Mouse (Mus musculus) neural tube, embryonic 11.5 days (tissue): ENCODE results near the gene Pced1a. TPM values are rescaled to one million over a fixed set of nuclear protein-coding genes. Genes with fewer than 3 reads are reported as not detected.
A peak's percentile ranks its signal among the peaks of the same experiment; 100 is the strongest.

Experiments used
- ATAC-seq: fragments of 200-750 bp; cut with Nextera tagmentation; 2 replicates; pipeline ENCODE4 v1.8.0; 2017; ENCODE audit warnings: moderate number of reproducible peaks, mild to moderate bottlenecking, moderate TSS enrichment, moderate library complexity; ENCODE audit not compliant: insufficient read depth, low FRiP score, low TSS enrichment
- DNase-seq: peaks from one replicate; pipeline ENCODE4 v3.0.0-alpha.2; 2015; ENCODE audit warnings: low spot score
- H3K27ac ChIP-seq: fragments of 300-500 bp; sonication (generic); 2 replicates; pipeline ENCODE4 v1.5.1; 2014; ENCODE audit warnings: low read depth, mild to moderate bottlenecking, low read length
- H3K27me3 ChIP-seq: fragments of 300-500 bp; sonication (generic); 2 replicates; pipeline ENCODE4 v1.6.1; 2014; ENCODE audit warnings: mild to moderate bottlenecking, low read length, mixed read lengths; ENCODE audit not compliant: control insufficient read depth, insufficient read depth
- H3K36me3 ChIP-seq: fragments of 300-500 bp; sonication (generic); 2 replicates; pipeline ENCODE4 v1.6.1; 2014; ENCODE audit warnings: mild to moderate bottlenecking, low read length, moderate library complexity, mixed read lengths; ENCODE audit not compliant: control insufficient read depth, insufficient read depth
- H3K4me1 ChIP-seq: fragments of 300-500 bp; sonication (generic); 2 replicates; pipeline ENCODE4 v1.6.1; 2014; ENCODE audit warnings: low read length, mixed read lengths; ENCODE audit not compliant: control insufficient read depth, insufficient read depth
- H3K4me2 ChIP-seq: fragments of 300-500 bp; sonication (generic); 2 replicates; pipeline ENCODE4 v1.6.1; 2014; ENCODE audit warnings: low read depth, mild to moderate bottlenecking, moderate library complexity
- H3K4me3 ChIP-seq: fragments of 300-500 bp; sonication (generic); 2 replicates; pipeline ENCODE4 v1.5.1; 2014; ENCODE audit warnings: low read depth, low read length
- H3K9ac ChIP-seq: fragments of 300-500 bp; sonication (generic); 2 replicates; pipeline ENCODE4 v1.6.1; 2014; ENCODE audit warnings: mild to moderate bottlenecking, low read length
- H3K9me3 ChIP-seq: fragments of 300-500 bp; sonication (generic); 2 replicates; pipeline ENCODE4 v1.6.1; 2016; ENCODE audit warnings: low read length; ENCODE audit not compliant: control insufficient read depth
- WGBS: fragments of 180-500 bp; shearing (Covaris S2); extraction: QIAGEN DNeasy Blood & Tissue Kit; methylation state at CpG from one replicate; pipeline ENCODE4 v1.1.7; 2014; 5-methylcytosine and 5-hydroxymethylcytosine counted together
- polyA plus RNA-seq: library from polyadenylated mRNA; unstranded; fragments of >200 nt; fragmentation: Nextera tagmentation; extraction: Ambion mirVana; gene quantifications from 2 replicates; pipeline ENCODE4 v1.2.1, GENCODE M21; 2014

Pced1a gene
- polyA plus RNA-seq, 1 experiment from 2014 or later, result 9.0 TPM

GRCm38 (mm10) chr2:130448449-130448848, 23.9 kb upstream of the Pced1a start:
- Histone ChIP-seq H3K27me3 (0 out of 2 replicates have a peak, but pooled peaks cover 3% of the 10 kb centered on the region), H3K9me3 (no peaks in the 10 kb centered on the region), H3K27ac (no peak overlapping the region)

GRCm38 (mm10) chr2:130442162-130442561, 17.7 kb upstream of the Pced1a start:
- Histone ChIP-seq H3K36me3 (peaks cover 27% of the 10 kb centered on the region), H3K27me3 (no peaks in the 10 kb centered on the region), H3K9me3 (no peaks in the 10 kb centered on the region), H3K4me3 (no peak overlapping the region), H3K4me1 (no peaks in the 10 kb centered on the region), H3K9ac (no peak overlapping the region), H3K27ac (no peak overlapping the region), H3K4me2 (no peak overlapping the region)
- no peak for DNase-seq
- ATAC-seq, result no peak
- whole genome bisulfite sequencing, result 86% methylated on average over 10 of the region's 10 CpGs

More at GRCm38 (mm10) chr2:130448449-130448848, 23.9 kb upstream of the Pced1a start:
- Histone ChIP-seq H3K9ac (no peak overlapping the region), H3K36me3 (peaks cover 2% of the 10 kb centered on the region), H3K4me3 (no peak overlapping the region), H3K4me1 (peaks cover 9% of the 10 kb centered on the region), H3K4me2 (no peak overlapping the region)
- DNase-seq (no peak), ATAC-seq (no peak)

GRCm38 (mm10) chr2:130439840-130440480, 15.5 kb upstream of the Pced1a start:
- whole genome bisulfite sequencing, result 91% methylated on average over 4 of the region's 4 CpGs

GRCm38 (mm10) chr2:130438861-130439260, 14.4 kb upstream of the Pced1a start:
- WGBS, result 87% methylated on average over 3 of the region's 3 CpGs
- no peak overlapping the region for H3K9ac ChIP-seq
- H3K4me2 ChIP-seq, result no peak overlapping the region
- H3K4me1 ChIP-seq, result no peaks in the 10 kb centered on the region
- no peaks in the 10 kb centered on the region for H3K27me3 ChIP-seq
- H3K36me3 ChIP-seq, result peaks cover 25% of the 10 kb centered on the region
- no peak overlapping the region for H3K4me3 ChIP-seq
- DNase-seq (no peak), ATAC-seq (no peak)
- no peaks in the 10 kb centered on the region for H3K9me3 ChIP-seq
- no peak overlapping the region for H3K27ac ChIP-seq

More at GRCm38 (mm10) chr2:130439840-130440480, 15.5 kb upstream of the Pced1a start:
- ATAC-seq (no peak), DNase-seq (no peak)
- Histone ChIP-seq H3K9ac (no peak overlapping the region), H3K27ac (no peak overlapping the region), H3K36me3 (peaks cover 27% of the 10 kb centered on the region), H3K9me3 (no peaks in the 10 kb centered on the region), H3K4me2 (no peak overlapping the region), H3K27me3 (no peaks in the 10 kb centered on the region), H3K4me3 (no peak overlapping the region), H3K4me1 (no peaks in the 10 kb centered on the region)

- no peak for DNase-seq
- no peak for ATAC-seq
- no peaks in the 10 kb centered on the region for H3K9me3 ChIP-seq
- H3K36me3 ChIP-seq, result peaks cover 22% of the 10 kb centered on the region
- no peak overlapping the region for H3K4me3 ChIP-seq
- no peak overlapping the region for H3K9ac ChIP-seq
- no peaks in the 10 kb centered on the region for H3K4me1 ChIP-seq
- H3K4me2 ChIP-seq, result no peak overlapping the region
- no peaks in the 10 kb centered on the region for H3K27me3 ChIP-seq
- no peak overlapping the region for H3K27ac ChIP-seq
- WGBS, result 100% methylated on average over 1 of the region's 1 CpGs
Observed at GRCm38 (mm10) chr2:130436769-130437168, 12.3 kb upstream of the Pced1a start.

GRCm38 (mm10) chr2:130433152-130433551, 8.7 kb upstream of the Pced1a start:
- Histone ChIP-seq H3K4me2 (no peak overlapping the region), H3K4me1 (no peaks in the 10 kb centered on the region), H3K9me3 (no peaks in the 10 kb centered on the region), H3K36me3 (peaks cover under 1% of the 10 kb centered on the region; the same call in 1 of the 2 replicates), H3K9ac (no peak overlapping the region), H3K27ac (no peak overlapping the region), H3K4me3 (no peak overlapping the region), H3K27me3 (no peaks in the 10 kb centered on the region)
- ATAC-seq (no peak), DNase-seq (peak; percentile 52)
- 33% methylated on average over 4 of the region's 4 CpGs for WGBS

- Histone ChIP-seq H3K27ac (no peak overlapping the region), H3K9me3 (no peaks in the 10 kb centered on the region), H3K4me1 (no peaks in the 10 kb centered on the region), H3K9ac (no peak overlapping the region), H3K4me3 (no peak overlapping the region), H3K4me2 (no peak overlapping the region), H3K36me3 (no peaks in the 10 kb centered on the region), H3K27me3 (no peaks in the 10 kb centered on the region)
- ATAC-seq, result no peak
- no peak for DNase-seq
- 90% methylated on average over 3 of the region's 3 CpGs for WGBS
Observed at GRCm38 (mm10) chr2:130432157-130432556, 7.7 kb upstream of the Pced1a start.

- Histone ChIP-seq H3K9me3 (no peaks in the 10 kb centered on the region), H3K27me3 (no peaks in the 10 kb centered on the region), H3K36me3 (no peaks in the 10 kb centered on the region), H3K4me3 (no peak overlapping the region), H3K27ac (no peak overlapping the region), H3K9ac (no peak overlapping the region), H3K4me1 (no peaks in the 10 kb centered on the region), H3K4me2 (no peak overlapping the region)
- WGBS, result 86% methylated on average over 3 of the region's 3 CpGs
- ATAC-seq (no peak), DNase-seq (no peak)
Observed at GRCm38 (mm10) chr2:130430484-130430883, 6.0 kb upstream of the Pced1a start.

- WGBS, result 77% methylated on average over 2 of the region's 2 CpGs
- H3K36me3 ChIP-seq, result no peaks in the 10 kb centered on the region
- no peak for ATAC-seq
Observed at GRCm38 (mm10) chr2:130429851-130430250, 5.3 kb upstream of the Pced1a start.

More at GRCm38 (mm10) chr2:130429851-130430250, 5.3 kb upstream of the Pced1a start:
- no peak for DNase-seq
- Histone ChIP-seq H3K4me3 (no peak overlapping the region), H3K9ac (no peak overlapping the region), H3K27ac (no peak overlapping the region), H3K9me3 (no peaks in the 10 kb centered on the region), H3K27me3 (no peaks in the 10 kb centered on the region), H3K4me1 (0 out of 2 replicates have a peak, but pooled peaks cover 3% of the 10 kb centered on the region), H3K4me2 (no peak overlapping the region)
